Mouse (Mus musculus): ENCODE measurements at regions not wholly inside any gene's neighbourhood (a gene's known extent, or its start where the extent isn't known, plus 50 kb on each side); places are given as distances from the start of the nearest gene placed in this dataset.

GRCm38 (mm10) chr12:27909417-27910100, 567.2 kb upstream of the Sox11 start:
- no peak for TF ChIP-seq CTCF (IDR thresholded peaks at IDR 0.05; ENCODE audit: low read depth, low read length)
- no peak for TF ChIP-seq GATA1 (IDR thresholded peaks at IDR 0.05; ENCODE audit: borderline replicate concordance, low read length)
- no peak for TF ChIP-seq TAL1 (conservative IDR thresholded peaks at IDR 0.05; ENCODE audit: low read depth, low read length)

All from G1E (cell line).